Mouse (Mus musculus) urinary bladder, adult 2 months (tissue): Measurements from ENCODE around the gene Psmd8. TPM values are rescaled to one million over a fixed set of nuclear protein-coding genes. Genes with fewer than 3 reads are reported as not detected.
"Not testable (repeated sequence)": the region's sequence is repeated elsewhere in the genome, so short reads cannot be mapped to it uniquely, and the experiment has no call there.

ENCODE experiments used
- DNase-seq: peaks from one replicate; pipeline ENCODE4 v3.0.0; 2022; ENCODE audit warnings: low spot score
- polyA plus RNA-seq: library from polyadenylated mRNA; depleted of rRNA; stranded (reverse); fragments of >200 nt; gene quantifications from 2 replicates; pipeline ENCODE4 v1.2.3, GENCODE M21; 2012; rRNA removed

The Psmd8 gene
- polyA plus RNA-seq: 171 and 187 TPM in 2 replicates

DNA sequence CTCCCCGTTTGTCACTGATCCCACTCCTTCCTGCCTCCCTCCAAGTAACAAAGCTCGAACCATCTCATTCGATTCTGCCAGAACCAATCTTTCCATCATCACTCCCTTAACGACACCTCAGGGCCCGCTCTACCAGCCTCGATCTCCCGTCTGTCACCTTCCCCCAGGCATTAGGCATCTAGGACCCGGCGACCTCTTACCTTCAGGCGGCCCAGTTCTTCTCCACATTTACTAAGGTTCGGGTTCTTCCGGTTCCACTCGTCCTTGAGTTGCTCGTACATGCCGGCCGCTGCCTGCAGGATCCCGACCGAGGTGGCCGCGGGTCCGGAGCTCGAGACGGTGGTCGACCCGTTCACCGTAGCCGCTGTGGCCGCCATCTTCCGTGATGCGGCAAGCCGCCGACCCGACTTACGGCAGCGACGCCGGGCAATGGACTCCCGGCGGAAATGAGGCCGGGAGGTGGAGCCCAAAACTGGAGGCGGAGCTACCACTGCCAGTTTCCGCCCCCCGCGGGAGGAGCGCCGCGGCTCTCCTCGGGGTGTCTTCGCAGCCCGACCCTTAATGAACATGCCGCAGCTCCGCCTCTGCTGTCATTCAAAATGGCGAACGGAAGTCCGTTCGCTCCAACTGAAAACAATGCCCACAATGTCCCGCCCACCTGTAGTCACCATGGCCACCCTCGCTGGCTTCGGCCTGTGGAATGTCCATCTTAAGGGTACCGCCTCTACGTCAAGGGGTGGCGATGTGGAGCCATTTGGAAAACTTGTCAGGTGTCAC, at the start of gene Psmd8:
Psmd8 (minus strand) TSS at position 625 of the 777 bp plus-strand sequence.
- peak; percentile 88 for DNase-seq

DNA sequence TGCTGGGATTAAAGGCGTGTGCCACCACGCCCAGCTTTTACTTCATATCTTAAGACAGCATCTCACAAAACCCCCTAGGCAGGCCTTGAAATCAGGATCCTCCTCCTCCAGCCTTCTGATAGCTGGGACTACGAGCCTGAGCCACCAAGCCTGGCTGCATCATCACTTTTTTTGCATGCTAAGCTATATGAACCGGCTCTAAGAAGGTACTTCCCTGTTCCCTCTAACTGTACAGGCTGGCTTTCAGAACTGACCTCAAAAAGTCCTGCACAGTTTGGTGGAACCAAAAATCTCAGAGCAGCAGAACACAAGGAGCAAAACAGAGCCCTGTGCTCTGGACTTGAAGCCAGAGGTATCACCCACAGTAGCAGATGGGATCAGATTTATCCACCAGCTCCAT, 47.7 kb upstream of the Psmd8 start:
- DNase-seq: no peak

DNA sequence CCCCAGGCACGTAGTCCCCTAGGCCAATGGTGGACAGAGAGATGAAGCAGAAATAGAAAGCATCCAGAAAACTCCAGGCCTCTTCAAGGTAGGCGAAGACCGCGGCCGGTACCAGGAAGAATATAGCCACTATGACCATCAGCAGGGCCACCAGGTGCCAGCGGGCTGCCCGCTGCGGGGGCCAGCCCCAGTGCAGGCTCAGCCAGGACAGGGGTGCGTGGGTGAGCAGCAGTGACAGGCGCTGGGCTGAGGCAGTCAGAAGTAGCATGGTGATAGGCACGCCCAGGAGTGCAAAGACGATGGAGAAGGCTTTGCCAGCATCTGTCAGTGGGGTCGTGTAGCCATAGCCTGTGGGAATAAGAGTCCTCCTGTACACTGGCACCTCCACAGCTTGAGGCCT, 45.0 kb upstream of the Psmd8 start:
- DNase-seq: no peak

DNA sequence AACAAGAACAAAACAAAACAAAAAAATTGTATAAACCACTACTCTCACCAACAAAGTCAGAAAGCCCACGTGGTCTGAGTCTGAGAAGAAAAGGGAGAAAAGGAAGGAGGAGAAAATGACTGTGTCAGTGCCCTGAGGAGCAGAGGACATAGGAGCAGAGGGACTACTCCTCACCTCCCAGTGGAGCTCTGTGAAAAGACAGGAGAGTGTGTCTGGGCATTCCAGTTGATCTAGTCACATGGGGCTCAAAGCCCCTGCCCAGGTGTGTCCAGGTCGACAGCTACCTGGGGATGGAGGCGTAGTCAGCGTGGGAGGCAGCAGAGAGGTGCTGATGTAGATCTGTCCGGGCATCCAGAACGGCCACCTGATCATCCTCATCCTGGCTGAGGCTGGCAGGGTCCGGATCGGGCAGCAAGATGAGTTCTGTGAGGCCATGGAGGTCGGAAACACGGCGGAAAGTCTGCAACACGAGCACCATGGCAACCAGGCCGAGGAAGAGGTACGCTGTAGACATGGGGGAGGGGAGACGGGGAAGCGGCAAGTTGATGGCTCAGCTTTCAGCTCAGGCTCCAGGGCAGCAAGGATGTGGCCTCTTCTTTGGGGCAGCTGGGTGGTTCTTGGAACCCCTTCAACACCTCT, 44.4 kb upstream of the Psmd8 start:
- no peak for DNase-seq

DNA sequence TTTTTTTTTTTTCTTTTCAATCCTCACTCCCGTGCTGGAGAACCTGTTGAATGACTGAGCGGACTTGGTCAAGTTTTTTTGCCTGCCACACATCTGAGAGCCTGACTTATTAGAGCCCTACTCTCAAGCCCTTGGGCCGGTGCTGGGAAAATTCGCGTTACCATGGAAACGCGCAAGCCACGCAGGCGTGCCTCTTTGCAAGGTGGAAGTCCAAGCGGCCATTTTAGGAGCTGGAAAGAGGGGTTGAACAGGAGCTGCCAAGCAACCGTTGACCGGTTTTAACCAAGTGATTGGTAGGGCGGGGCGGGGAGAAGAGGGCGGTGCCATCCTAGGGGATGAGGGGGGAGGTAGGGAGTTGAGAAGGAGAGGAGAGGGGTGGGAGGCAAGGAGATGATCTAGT, 34.3 kb upstream of the Psmd8 start:
- no peak for DNase-seq

DNA sequence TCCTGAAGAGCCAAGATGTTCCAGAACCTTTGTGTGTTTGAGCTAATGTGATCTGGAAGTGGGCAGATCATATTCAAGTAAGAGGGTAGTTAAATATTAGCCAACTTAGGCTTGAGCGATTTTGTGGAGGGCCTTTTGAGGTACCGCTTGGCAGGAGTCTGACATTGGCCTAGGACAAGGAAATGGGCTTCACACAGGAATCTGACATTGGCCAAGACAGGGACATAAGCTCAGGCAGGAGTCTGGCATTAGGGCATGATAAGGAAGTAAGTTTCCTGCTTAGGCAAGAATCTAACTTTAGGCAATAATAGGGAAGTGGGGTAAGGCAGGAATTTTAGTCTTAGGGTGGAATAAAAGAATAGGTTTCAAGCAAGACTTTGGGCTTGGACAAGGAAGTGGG, 33.7 kb upstream of the Psmd8 start:
- no peak for DNase-seq

DNA sequence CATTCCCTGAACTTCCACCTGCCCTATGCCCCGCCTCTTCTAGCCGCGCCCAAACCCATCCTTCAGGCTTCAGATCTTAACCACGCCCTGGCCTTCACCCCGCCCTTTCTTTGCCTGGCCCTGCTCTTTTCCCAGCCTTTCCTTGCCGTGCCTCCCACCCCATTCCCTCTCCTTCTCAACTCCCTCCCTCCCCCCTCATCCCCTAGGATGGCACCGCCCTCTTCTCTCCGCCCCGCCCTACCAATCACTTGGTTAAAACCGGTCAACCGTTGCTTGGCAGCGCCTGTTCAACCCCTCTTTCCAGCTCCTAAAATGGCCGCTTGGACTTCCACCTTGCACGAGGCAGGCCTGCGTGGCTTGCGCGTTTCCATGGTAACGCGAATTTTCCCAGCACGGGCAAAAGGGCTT, 33.2 kb upstream of the Psmd8 start, which contains the start of gene Catsperg1:
Catsperg1 (minus strand) TSS at position 361 of the 408 bp plus-strand sequence.
- no peak for DNase-seq

DNA sequence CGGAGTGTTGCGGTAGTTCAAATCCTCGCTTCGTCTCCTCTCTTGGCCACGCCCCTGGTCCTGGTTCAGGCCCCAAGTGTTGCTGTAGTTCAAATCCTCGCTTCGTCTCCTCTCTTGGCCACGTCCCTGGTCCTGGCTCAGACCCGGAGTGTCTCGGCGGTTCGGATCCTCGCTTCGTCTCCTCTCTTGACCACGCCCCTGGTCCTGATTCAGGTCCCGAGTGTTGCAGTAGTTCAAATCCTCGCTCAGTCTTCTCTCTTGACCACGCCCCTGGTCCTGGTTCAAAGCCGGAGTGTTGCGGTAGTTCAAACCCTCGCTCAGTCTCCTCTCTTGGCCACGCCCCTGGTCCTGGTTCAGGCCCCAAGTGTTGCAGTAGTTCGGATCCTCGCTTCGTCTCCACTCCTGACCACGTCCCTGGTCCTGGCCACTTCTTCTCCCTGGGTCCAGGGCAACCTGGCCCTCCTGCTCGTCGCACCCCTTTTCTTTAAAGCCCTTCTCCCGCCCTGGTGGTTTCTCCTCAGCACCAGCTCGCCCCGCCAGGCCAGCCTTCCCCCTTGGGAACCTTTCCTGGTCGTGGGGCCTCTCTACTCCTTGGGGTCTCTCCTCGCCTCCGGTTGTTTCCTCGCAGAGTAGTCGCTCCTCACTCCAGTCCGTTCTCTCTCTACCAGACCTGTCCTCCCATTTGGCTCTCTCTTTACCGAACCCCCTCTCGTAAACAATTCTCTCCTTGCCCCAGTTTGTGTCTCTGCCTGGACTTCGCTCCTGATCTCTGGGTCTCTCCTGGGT, 32.5 kb upstream of the Psmd8 start:
- DNase-seq: not testable (repeated sequence)

DNA sequence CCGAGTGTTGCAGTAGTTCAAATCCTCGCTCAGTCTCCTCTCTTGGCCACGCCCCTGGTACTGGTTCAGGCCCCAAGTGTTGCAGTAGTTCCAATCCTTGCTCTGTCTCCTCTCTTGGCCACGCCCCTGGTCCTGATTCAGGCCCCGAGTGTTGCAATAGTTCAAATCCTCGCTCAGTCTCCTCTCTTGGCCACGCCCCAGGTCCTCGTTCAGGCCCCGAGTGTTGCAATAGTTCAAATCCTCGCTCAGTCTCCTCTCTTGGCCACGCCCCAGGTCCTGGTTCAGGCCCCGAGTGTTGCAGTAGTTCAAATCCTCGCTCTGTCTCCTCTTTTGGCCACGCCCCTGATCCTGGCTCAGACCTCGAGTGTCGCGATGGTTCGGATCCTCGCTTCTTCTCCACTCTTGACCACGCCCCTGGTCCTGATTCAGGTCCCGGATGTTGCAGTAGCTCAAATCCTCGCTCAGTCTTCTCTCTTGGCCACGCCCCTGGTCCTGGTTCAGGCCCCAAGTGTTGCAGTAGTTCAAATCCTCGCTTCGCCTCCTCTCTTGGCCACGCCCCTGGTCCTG, 31.8 kb upstream of the Psmd8 start:
- DNase-seq: no peak

DNA sequence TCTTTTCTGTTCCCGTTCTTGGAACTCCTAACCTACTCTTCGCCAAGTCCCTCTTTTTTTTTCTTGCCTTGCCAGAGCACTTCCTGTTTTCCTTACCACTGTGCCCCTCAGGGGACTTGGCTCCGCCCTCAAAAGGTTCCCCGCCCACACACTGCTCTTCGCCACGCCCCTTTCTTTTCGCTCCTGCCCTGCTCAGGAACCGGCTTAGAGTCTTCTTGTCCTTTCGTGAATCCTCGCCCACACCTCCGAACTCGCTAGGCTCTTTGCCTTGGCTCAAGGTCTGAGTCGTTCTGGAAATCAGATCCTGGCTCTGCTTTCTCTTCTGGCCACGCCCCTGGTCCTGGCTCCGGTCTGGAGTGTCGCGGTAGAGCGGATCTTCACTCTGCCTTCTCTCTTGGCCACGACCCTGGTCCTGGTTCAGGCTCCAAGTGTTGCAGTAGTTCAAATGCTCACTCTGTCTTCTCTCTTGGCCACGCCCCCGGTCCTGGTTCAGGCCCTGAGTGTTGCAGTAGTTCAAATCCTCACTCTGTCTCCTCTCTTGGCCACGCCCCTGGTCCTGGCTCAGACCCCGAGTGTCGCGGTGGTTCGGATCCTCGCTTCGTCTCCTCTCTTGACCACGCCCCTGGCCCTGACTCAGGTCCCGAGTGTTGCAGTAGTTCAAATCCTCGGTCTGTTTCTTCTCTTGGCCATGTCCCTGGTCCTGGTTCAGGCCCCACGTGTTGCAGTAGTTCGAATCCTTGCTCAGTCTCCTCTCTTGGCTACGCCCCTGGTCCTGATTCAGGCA, 31.1 kb upstream of the Psmd8 start:
- DNase-seq: peak; percentile 59

DNA sequence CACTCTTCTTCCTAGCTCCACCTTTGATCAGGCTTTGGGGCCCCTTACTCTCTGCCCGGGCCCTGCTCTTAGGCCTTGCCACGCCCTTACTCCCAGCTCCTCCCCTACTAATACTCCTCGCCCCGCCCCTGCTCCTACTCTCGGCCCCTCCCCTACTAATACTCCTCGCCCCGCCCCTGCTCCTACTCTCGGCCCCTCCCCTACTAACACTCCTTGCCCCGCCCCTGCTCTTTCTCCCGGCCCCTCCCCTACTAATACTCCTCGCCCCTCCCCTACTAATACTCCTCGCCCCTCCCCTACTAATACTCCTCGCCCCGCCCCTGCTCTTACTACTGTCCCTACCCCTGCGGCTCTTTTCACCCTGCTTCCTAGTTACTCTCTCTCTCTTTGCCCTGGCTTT, 30.5 kb upstream of the Psmd8 start:
- DNase-seq: not testable (repeated sequence)

DNA sequence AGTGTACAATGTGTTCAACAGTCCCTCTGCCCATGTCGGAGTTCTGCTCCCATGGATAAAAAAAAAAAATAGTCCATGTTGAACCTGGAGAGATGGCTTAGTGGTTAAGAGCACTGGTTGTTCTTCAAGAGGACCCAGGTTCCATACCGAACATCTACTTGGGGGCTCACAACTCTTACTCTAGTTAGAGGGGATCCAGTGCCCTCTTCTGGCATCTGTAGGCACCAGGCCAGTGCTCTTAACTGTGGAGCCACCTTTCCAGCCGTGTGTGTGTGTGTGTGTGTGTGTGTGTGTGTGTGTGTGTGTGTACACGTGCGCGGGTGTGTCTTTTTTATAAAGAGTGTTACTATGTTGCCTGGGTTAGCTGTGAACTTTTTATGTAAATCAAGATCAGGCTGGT, 22.1 kb upstream of the Psmd8 start:
- no peak for DNase-seq

DNA sequence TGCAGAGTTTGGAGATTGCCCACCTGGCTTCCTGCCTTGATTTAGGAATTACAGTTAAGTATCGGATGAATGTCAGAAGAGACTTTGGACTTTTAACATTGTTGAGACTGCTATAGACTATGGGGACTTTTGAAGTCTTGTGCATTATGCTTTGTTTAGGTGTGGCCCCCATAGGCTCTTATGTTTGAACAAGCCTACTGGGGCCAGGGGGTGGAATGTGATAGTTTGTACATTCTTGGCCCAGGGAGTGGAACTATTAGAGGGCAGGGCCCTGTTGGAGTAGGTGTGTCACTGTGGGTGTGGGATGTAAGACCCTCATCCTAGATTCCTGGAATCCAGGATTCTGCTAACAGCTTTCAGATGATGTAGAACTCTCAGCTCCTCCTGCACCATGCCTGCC, 13.7 kb upstream of the Psmd8 start:
- DNase-seq: not testable (repeated sequence)

DNA sequence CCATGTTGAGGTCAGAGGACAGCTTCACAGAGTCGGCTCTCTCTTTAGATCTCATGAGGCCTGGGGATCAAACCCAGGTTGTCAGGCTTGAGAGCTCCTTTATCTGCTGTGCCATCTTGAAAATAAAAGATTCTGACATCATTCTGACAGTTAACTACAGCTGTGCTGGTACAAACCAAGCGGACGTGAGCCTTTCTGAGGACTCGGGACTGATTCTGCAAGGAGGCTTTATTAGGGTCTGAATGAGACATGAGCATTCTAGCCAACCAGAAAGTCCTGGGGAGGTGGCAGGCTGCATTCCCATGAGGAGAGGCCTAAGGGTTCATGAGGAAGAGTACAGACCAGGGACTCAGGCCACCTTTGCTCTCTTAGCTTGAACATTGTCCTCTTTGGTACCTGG, 822 bp upstream of the Psmd8 start:
- not testable (repeated sequence) for DNase-seq

DNA sequence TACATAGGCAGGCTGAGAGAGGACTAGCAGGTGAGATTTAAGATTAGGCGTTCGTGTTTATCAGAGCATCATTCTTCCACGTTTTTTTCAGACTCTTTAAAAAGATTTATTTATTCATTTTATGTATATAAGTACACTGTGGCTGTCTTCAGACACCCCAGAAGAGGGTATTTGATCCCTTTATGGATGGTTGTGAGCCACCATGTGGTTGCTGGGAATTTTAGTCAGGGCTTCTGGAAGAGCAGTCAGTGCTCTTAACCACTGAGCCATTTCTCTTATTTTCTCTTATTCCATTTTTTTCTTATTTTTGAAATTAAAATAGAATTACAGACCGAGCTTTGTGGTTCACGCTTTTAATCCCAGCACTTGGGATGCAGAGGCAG, 344 bp upstream of the Psmd8 start:
- DNase-seq: no peak

DNA sequence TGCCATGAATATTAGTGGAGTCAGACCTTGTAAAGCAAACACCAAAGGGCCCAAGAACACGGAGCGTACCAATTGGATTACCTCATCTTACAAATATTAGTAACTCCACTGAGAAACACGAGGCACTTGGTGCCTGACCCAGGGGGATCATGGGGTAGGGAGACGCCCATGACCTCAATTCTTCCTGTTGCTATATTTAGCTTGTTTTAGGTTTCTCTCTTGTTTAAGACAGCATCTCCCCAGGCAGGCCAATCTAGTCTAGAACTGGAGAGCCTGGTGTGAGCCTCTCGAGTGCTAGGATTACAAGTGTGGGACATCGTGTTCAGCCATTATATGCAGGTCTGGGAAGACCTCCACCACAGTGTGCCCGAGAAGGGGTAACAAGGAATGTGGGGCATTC, 1.2 kb downstream of the Psmd8 start:
- no peak for DNase-seq

DNA sequence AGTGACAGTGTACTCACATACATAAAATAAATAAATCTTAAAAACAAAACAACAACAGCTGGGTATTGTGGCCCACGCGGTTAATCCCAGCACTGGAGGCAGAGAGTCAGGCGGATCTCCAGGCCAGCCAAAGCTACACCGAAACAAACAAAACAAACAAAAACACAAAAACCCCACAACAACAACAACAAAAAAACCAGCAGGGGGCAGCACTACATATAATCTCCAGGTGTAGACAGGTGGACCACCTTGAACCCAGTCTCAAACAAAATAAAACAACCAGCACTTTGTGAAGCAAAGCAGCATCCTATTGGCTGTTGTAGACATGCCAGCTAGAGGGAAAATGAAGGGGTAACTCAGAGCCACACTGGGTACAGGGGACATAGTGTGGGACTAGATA, 2.4 kb downstream of the Psmd8 start:
- no peak for DNase-seq

DNA sequence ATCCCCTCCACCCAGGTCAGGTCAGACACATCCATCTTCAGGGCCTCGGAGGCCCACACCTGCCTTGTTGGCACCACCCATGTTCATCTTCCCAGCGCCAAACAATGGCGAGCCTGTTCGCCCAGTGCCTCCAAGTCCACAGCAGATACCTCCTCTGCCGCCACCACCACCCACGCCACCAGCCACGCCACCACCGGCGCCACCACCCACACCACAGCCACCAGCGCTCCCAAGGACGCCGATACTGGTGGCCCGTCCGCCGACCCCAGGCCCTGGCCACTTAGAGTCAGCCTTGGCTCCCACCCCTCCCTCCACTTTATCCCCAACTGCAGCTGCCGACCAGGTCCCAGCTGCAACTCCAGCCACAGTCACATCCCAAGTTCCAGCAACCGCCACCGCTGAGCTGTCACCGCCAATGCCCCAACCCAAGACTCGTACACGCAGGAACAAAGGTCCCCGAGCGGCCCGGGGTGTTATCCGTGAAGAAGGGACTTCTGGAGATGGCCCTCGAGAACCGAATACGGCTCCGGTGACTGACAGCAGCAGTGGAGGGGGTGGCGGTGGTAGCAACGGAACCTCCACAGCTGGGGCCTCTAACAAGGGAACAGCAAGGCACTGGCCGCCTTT, 8.0 kb downstream of the Psmd8 start:
- DNase-seq: no peak

DNA sequence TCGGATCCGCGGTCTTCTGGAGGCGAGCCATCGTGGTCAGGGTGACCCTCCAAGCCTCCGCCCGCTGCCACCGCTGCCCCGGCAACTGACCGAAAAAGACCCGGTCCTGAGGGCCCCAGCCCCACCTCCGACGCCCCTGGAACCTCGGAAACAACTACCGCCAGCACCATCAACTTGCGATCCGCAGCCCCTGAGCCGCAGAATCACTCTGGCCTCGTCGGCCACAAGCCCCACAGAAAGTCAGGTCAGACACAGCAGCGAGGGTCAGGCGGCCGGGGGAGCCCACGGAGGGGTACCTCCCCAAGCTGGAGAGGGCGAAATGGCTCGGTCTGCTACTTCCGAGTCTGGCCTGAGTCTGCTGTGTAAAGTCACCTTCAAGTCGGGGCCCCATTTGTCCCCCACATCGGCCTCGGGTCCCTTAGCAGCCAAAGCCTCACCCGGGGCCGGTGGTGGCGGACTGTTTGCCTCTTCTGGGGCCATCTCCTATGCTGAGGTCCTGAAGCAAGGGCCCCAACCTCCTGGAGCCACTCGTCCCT, 8.9 kb downstream of the Psmd8 start:
- DNase-seq: no peak

DNA sequence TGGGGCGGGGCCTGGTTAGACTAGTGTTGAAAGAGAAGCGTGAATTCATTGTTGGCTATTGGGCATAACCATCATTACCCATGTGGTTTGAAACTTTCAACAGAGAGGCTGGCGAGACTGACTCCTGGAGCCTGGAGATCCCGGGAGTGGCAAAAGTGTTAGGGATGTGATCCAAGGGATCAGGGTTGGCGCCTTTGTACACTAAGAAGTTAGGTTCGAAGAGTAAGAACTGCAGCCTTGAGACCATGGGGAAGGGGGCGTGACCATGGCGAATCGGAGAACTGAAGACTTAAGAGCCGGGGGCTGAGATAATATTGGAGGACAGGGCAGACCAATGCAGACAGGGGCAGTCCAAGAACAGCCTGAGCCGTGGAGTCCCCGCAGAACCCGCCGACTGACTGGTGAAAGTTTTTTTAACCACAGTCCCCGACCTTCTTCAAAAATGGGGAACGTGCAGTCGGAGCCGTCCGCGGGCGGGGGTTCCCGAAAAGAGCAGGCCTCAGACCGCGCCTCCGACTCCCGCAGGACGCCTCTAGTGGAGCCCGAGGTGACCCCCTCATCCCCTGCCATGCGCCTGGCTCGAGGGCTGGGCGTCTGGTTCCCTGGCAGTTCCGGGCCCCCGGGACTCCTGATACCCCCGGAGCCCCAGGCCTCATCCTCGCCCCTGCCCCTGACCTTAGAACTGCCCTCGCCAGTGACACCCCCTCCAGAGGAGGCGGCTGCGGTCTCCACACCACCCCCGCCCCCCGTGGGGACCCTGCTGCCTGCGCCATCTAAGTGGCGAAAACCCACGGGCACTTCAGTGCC, 9.5 kb downstream of the Psmd8 start:
- no peak for DNase-seq
